Mouse (Mus musculus) MEL (cell line): Measurements from ENCODE around the gene Fam185a.

Source experiments
- BHLHE40 ChIP-seq: IDR thresholded peaks from 2 replicates; pipeline ENCODE4 v1.6.1; 2012; ENCODE audit warnings: low read depth, mild to moderate bottlenecking, inconsistent platforms, low read length, improper control_type of control experiment, borderline replicate concordance
- CHD2 ChIP-seq: IDR thresholded peaks from 2 replicates; pipeline ENCODE4 v1.6.1; 2011; ENCODE audit warnings: low read length, improper control_type of control experiment
- CTCF ChIP-seq, 3 experiments: IDR thresholded peaks in 2 of 3; conservative IDR thresholded peaks in 1 of 3; 2 replicates each; pipeline ENCODE4 v1.5.1; 2011 to 2012; ENCODE audit warnings: low read length in 3 of 3, low read depth in 2 of 3, mild to moderate bottlenecking in 2 of 3, improper control_type of control experiment in 1 of 3, inconsistent platforms in 1 of 3, mixed read lengths in 1 of 3, moderate library complexity in 1 of 3; ENCODE audit not compliant: control insufficient read depth in 1 of 3, insufficient read depth in 1 of 3, poor library complexity in 1 of 3, severe bottlenecking in 1 of 3
- EP300 ChIP-seq, 2 experiments: IDR thresholded peaks; 2 replicates each; pipeline ENCODE4 v1.6.1; 2011; ENCODE audit warnings: improper control_type of control experiment in 2 of 2, low read length in 2 of 2, low read depth in 1 of 2, mild to moderate bottlenecking in 1 of 2
- ETS1 ChIP-seq: IDR thresholded peaks from 2 replicates; pipeline ENCODE4 v1.6.1; 2012; ENCODE audit warnings: low read depth, mild to moderate bottlenecking, inconsistent platforms, low read length, improper control_type of control experiment, moderate library complexity
- MXI1 ChIP-seq: IDR thresholded peaks from 2 replicates; pipeline ENCODE4 v1.6.1; 2011; ENCODE audit warnings: mild to moderate bottlenecking, low read depth, low read length, improper control_type of control experiment
- MYC ChIP-seq: IDR thresholded peaks from 2 replicates; pipeline ENCODE4 v1.6.1; 2011; ENCODE audit warnings: low read depth, mild to moderate bottlenecking, low read length, improper control_type of control experiment, moderate library complexity
- POLR2A ChIP-seq, 2 experiments: IDR thresholded peaks; 2 replicates each; pipeline ENCODE4 v1.6.1; 2011 to 2012; ENCODE audit warnings: low read length in 2 of 2, mild to moderate bottlenecking in 2 of 2, control low read depth in 1 of 2, improper control_type of control experiment in 1 of 2, low read depth in 1 of 2, moderate library complexity in 1 of 2; ENCODE audit not compliant: control insufficient read depth in 1 of 2, insufficient read depth in 1 of 2, poor library complexity in 1 of 2
- POLR2AphosphoS5 ChIP-seq: IDR thresholded peaks from 2 replicates; pipeline ENCODE4 v1.6.1; 2012; ENCODE audit warnings: low read depth, borderline replicate concordance, mild to moderate bottlenecking, inconsistent platforms, low read length, moderate library complexity, mixed read lengths
- SMC3 ChIP-seq: IDR thresholded peaks from 2 replicates; pipeline ENCODE4 v1.6.1; 2011; ENCODE audit warnings: low read depth, low read length, improper control_type of control experiment
- TCF12 ChIP-seq: IDR thresholded peaks from 2 replicates; pipeline ENCODE4 v1.6.1; 2014; ENCODE audit warnings: low read depth, mild to moderate bottlenecking, inconsistent platforms, low read length, improper control_type of control experiment, moderate library complexity
- ZMIZ1 ChIP-seq: IDR thresholded peaks from 2 replicates; pipeline ENCODE4 v1.6.1; 2012; ENCODE audit warnings: low read depth, mild to moderate bottlenecking, inconsistent platforms, low read length, improper control_type of control experiment, moderate library complexity

DNA sequence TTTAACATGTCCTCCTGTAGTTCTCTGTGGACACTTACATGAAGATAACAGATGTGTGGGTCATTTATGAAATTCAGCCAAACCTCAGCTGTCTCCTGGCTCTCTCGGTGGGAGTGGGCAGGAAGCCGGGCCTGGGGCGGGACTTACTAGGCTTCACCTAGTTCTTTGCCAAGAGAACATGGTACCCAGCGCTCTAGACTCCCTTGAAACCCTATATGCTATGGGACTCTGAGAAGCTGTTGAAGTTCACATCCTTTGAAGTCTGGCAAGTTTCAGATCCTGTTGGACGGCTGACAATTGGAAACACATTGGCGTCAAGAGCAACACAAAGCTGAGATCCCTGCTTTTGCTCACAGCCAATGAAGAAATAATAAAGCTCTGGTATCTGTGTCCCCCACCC, 71.6 kb downstream of the Fam185a start:
- TF ChIP-seq CTCF (IDR thresholded peaks at IDR 0.05 in 2 of 3, conservative IDR thresholded peaks at IDR 0.05 in 1 of 3; ENCODE audit: control insufficient read depth in 1 of 3, insufficient read depth in 1 of 3, low read depth in 2 of 3, low read length in 3 of 3, poor library complexity in 1 of 3, severe bottlenecking in 1 of 3) (no peak), ZMIZ1 (no peak), EP300 (IDR thresholded peaks at IDR 0.05; ENCODE audit: low read depth in 1 of 2, low read length in 2 of 2) (no peak), POLR2AphosphoS5 (no peak), MXI1 (no peak), ETS1 (no peak), POLR2A (IDR thresholded peaks at IDR 0.05; ENCODE audit: control insufficient read depth in 1 of 2, insufficient read depth in 1 of 2, low read depth in 1 of 2, low read length in 2 of 2, poor library complexity in 1 of 2) (no peak), SMC3 (no peak), CHD2 (no peak), TCF12 (no peak), MYC (no peak), BHLHE40 (no peak)
